Mouse (Mus musculus) heart, adult 2 months (tissue): ENCODE measurements around the gene Gm10491.

Experiments used
- CTCF ChIP-seq: fragments of 200-600 bp; IDR thresholded peaks from 2 replicates; pipeline ENCODE4 v1.8.1; 2022; ENCODE audit warnings: antibody characterized with exemption, mild to moderate bottlenecking, moderate library complexity
- EP300 ChIP-seq: fragments of 200-500 bp; IDR thresholded peaks from 2 replicates; pipeline ENCODE4 v1.6.1; 2011; ENCODE audit warnings: low read depth, low read length, control low read depth; ENCODE audit not compliant: insufficient read depth
- POLR2A ChIP-seq: fragments of 200-500 bp; IDR thresholded peaks from 2 replicates; pipeline ENCODE4 v1.6.1; 2011; ENCODE audit warnings: mild to moderate bottlenecking, low read depth, low read length, control low read depth; ENCODE audit not compliant: insufficient read depth

- TF ChIP-seq CTCF = no peak
- TF ChIP-seq POLR2A = no peak
- TF ChIP-seq EP300 = no peak
These were observed 12.2 kb upstream of the Gm10491 start, which contains the start of gene Pcsk1n for GRCm38 (mm10) chrX:7919601-7920383.
